Mouse (Mus musculus): ENCODE results near the gene Cers1. TPM values are rescaled to one million over a fixed set of nuclear protein-coding genes. Genes with fewer than 3 reads are reported as not detected.

Gene Cers1
- total and polyA plus RNA-seq, 3 experiments = 5.0 to 7.7 TPM; not detected in 1

DNA sequence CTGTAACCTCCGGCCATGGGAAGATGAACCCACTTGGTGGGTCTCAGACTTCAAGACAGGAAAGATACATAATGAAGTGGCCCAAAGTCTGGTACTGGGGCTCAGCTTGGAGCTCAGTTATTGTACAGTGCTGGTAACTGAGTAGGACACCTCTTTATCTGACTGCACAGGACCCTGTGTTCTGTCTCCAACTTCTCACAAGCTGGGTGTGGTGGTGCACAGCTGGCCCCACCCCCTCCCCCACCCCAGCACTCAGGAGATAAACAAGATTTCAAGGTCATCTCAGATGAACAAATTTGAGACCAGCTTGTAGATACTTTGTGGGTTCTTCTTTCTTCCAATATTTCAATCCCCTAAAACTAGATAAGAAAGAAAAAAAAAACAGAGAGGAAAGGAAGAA lies 40.5 kb downstream of the Cers1 start:
- Histone ChIP-seq H3K27me3 (ENCODE audit: control insufficient read depth in 1 of 2, insufficient read depth in 2 of 2, low read length in 2 of 2) (no peaks in the 10 kb centered on the region), H3K27ac (ENCODE audit: control insufficient read depth, low read depth, low read length) (peak overlapping the region; percentile 83), H3K9me3 (replicated peaks; ENCODE audit: insufficient read depth, low read length) (no peaks in the 10 kb centered on the region), H3K36me3 (ENCODE audit: control insufficient read depth in 1 of 2, insufficient read depth in 2 of 2, low read length in 2 of 2) (peaks cover 0 to 26% of the 10 kb centered on the region in 2 experiments; a peak in 2 of 4 replicates), H3K4me1 (ENCODE audit: control insufficient read depth in 1 of 2, insufficient read depth in 2 of 2, low read length in 2 of 2) (peaks cover 11 to 28% of the 10 kb centered on the region in 2 experiments), H3K4me3 (ENCODE audit: control insufficient read depth in 1 of 2, insufficient read depth in 1 of 2, low read depth in 2 of 2, low read length in 2 of 2) (0 out of 4 replicates have a peak overlapping the region, but pooled peaks of 1 of the 2 experiments have one; percentile 11), H3K9ac (ENCODE audit: control insufficient read depth, low read depth, low read length, poor library complexity, severe bottlenecking) (peak overlapping the region; percentile 26; the same call in 1 of the 2 replicates), H3K79me2 (ENCODE audit: control insufficient read depth, insufficient read depth, low read length, poor library complexity) (peaks cover 19% of the 10 kb centered on the region)
- DNase-seq (ENCODE audit: low read depth, low spot score) = peak; percentile 82
- peak; percentile 90 for TF ChIP-seq TCF12 (IDR thresholded peaks at IDR 0.05; ENCODE audit: low read depth, low read length)
- peak; percentile 51 for TF ChIP-seq SIN3A (IDR thresholded peaks at IDR 0.05; ENCODE audit: low read length)
- peak; percentile 37 for TF ChIP-seq GATA1 (IDR thresholded peaks at IDR 0.05; ENCODE audit: low read depth, low read length)
- 0 out of 2 replicates have a peak, but pooled peaks have one; percentile 38 for TF ChIP-seq HCFC1 (IDR thresholded peaks at IDR 0.05; ENCODE audit: low read depth, low read length)
- TF ChIP-seq EP300 (IDR thresholded peaks at IDR 0.05; ENCODE audit: low read depth in 1 of 2, low read length in 2 of 2) = peak; percentile 59 to 72; a peak in 3 of 4 replicates
- 0 out of 2 replicates have a peak, but pooled peaks have one; percentile 14 for TF ChIP-seq CHD2 (IDR thresholded peaks at IDR 0.05; ENCODE audit: low read length)
- 0 out of 2 replicates have a peak, but pooled peaks have one; percentile 2 for TF ChIP-seq ZC3H11A (IDR thresholded peaks at IDR 0.05; ENCODE audit: low read depth, low read length)
- TF ChIP-seq ZNF384 (IDR thresholded peaks at IDR 0.05; ENCODE audit: low read depth, low read length) = peak; percentile 70
- TF ChIP-seq USF1 (IDR thresholded peaks at IDR 0.05; ENCODE audit: low read depth, low read length) = no peak
- peak; percentile 72 for TF ChIP-seq RCOR1 (IDR thresholded peaks at IDR 0.05; ENCODE audit: low read depth, low read length)
- TF ChIP-seq TAL1 (IDR thresholded peaks at IDR 0.05; ENCODE audit: low read length) = peak; percentile 70
- no peak for TF ChIP-seq POLR2AphosphoS2 (IDR thresholded peaks at IDR 0.05; ENCODE audit: low read length)
- TF ChIP-seq POLR2AphosphoS5 (IDR thresholded peaks at IDR 0.05; ENCODE audit: borderline replicate concordance, low read depth, low read length) = no peak
- no peak for TF ChIP-seq MYC (IDR thresholded peaks at IDR 0.05; ENCODE audit: low read depth, low read length)
- TF ChIP-seq BHLHE40 (IDR thresholded peaks at IDR 0.05; ENCODE audit: borderline replicate concordance, low read depth, low read length) = peak; percentile 36; the same call in 1 of the 2 replicates
- no peak for TF ChIP-seq MAZ (IDR thresholded peaks at IDR 0.05; ENCODE audit: low read depth, low read length)
- no peak for TF ChIP-seq CHD1 (IDR thresholded peaks at IDR 0.05; ENCODE audit: low read depth, low read length)
- no peak for TF ChIP-seq MAX (IDR thresholded peaks at IDR 0.05; ENCODE audit: low read length)
- TF ChIP-seq RAD21 (IDR thresholded peaks at IDR 0.05; ENCODE audit: low read depth, low read length) = no peak
- TF ChIP-seq ETS1 (IDR thresholded peaks at IDR 0.05; ENCODE audit: low read depth, low read length) = peak; percentile 81
- no peak for TF ChIP-seq CTCF (IDR thresholded peaks at IDR 0.05 in 2 of 3, conservative IDR thresholded peaks at IDR 0.05 in 1 of 3; ENCODE audit: control insufficient read depth in 1 of 3, insufficient read depth in 1 of 3, low read depth in 2 of 3, low read length in 3 of 3, poor library complexity in 1 of 3, severe bottlenecking in 1 of 3)

DNA sequence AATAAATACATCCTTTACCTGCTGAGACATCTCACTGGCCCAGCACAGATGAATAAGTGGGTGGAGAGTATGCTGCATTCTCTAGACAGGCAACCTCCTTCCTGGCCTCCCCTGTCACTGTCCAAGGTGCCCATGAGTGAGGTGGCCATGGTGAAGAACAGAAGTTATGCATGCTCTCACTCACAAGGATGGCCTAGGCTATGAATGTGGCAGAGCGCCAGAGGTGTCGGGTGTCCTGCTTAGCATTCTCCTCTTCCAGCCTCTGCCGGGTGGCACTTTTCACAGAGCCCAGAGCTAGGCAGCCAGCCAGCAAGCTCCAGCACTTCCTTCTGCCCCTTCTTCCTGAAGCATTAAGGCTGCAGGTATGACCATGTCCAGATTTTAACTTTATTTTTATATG lies 43.8 kb downstream of the Cers1 start:
- no peak overlapping the region for H3K9ac ChIP-seq (ENCODE audit: control insufficient read depth, low read depth, low read length, poor library complexity, severe bottlenecking)
- no peak for TF ChIP-seq KAT2A (conservative IDR thresholded peaks at IDR 0.05; ENCODE audit: low read depth, low read length)
- no peak for TF ChIP-seq BHLHE40 (IDR thresholded peaks at IDR 0.05; ENCODE audit: borderline replicate concordance, low read depth, low read length)
- TF ChIP-seq ZKSCAN1 (IDR thresholded peaks at IDR 0.05; ENCODE audit: low read depth, low read length) = no peak
- TF ChIP-seq MXI1 (IDR thresholded peaks at IDR 0.05; ENCODE audit: low read depth, low read length) = no peak
- TF ChIP-seq MAZ (IDR thresholded peaks at IDR 0.05; ENCODE audit: low read depth, low read length) = no peak
- no peak for TF ChIP-seq CHD1 (IDR thresholded peaks at IDR 0.05; ENCODE audit: low read depth, low read length)
- TF ChIP-seq MAFK (IDR thresholded peaks at IDR 0.05; ENCODE audit: borderline replicate concordance, low read depth, low read length) = no peak
- no peak for TF ChIP-seq RAD21 (IDR thresholded peaks at IDR 0.05; ENCODE audit: low read depth, low read length)
- TF ChIP-seq TAL1 (IDR thresholded peaks at IDR 0.05; ENCODE audit: low read length) = no peak
- no peak for TF ChIP-seq NELFE (IDR thresholded peaks at IDR 0.05; ENCODE audit: low read depth, low read length)
- H3K4me1 ChIP-seq (ENCODE audit: control insufficient read depth in 1 of 2, insufficient read depth in 2 of 2, low read length in 2 of 2) = peaks cover 9 to 16% of the 10 kb centered on the region in 2 experiments
- peak; percentile 53 for DNase-seq (ENCODE audit: low read depth, low spot score)
- H3K79me2 ChIP-seq (ENCODE audit: control insufficient read depth, insufficient read depth, low read length, poor library complexity) = no peaks in the 10 kb centered on the region
- H3K9me3 ChIP-seq (replicated peaks; ENCODE audit: insufficient read depth, low read length) = no peaks in the 10 kb centered on the region
- no peaks in the 10 kb centered on the region for H3K27me3 ChIP-seq (ENCODE audit: control insufficient read depth in 1 of 2, insufficient read depth in 2 of 2, low read length in 2 of 2)
- H3K36me3 ChIP-seq (ENCODE audit: control insufficient read depth in 1 of 2, insufficient read depth in 2 of 2, low read length in 2 of 2) = peaks cover 0 to 19% of the 10 kb centered on the region in 2 experiments; a peak in 2 of 4 replicates
- H3K27ac ChIP-seq (ENCODE audit: control insufficient read depth, low read depth, low read length) = no peak overlapping the region
- no peak overlapping the region for H3K4me3 ChIP-seq (ENCODE audit: control insufficient read depth in 1 of 2, insufficient read depth in 1 of 2, low read depth in 2 of 2, low read length in 2 of 2)

Measured in MEL (cell line).